Mouse (Mus musculus) spleen, postnatal 36 days (tissue): Measurements from ENCODE around the gene Def6.

Source experiments
- DNase-seq, 2 experiments: peaks; one replicate each; pipeline ENCODE4 v3.0.0; 2022; ENCODE audit warnings: low spot score in 2 of 2, mixed read lengths in 1 of 2

Def6 gene

DNA sequence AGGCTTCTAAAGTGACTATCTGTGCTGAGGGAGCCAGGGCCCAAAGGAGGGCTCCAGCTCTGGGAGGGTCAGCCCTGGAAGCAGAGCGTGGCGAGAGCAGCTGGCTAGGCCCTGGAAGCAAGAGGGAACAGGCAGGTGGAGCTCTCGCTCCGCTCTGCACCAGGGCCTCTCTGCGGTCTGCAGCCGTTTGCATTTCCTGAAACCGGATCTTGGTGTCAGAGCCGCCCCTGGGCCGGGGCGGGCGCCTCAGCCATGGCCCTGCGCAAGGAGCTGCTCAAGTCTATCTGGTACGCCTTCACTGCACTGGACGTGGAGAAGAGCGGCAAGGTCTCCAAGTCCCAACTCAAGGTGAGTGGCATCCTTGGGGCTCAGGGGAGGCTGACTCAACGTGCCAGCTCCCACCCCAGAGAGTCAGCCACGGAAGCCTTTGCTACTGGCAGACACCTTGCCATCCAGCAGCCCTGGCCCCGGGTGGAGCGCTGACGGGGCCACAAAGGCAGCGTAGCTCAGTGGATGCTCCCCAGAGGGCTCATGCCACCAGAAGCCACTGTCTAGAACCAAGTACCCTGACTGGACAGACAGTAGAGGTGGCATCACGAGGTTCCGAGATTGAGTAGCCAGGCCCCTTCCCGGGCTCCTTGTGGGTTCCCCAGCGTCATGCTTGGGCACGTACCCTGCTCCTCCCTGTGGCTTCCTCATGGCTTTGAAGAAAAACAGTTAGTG is at the start of gene Def6:
Gene Def6, plus strand, starts transcription at position 188 of the 723 bp plus-strand sequence.
- peak; percentile 85 for DNase-seq

DNA sequence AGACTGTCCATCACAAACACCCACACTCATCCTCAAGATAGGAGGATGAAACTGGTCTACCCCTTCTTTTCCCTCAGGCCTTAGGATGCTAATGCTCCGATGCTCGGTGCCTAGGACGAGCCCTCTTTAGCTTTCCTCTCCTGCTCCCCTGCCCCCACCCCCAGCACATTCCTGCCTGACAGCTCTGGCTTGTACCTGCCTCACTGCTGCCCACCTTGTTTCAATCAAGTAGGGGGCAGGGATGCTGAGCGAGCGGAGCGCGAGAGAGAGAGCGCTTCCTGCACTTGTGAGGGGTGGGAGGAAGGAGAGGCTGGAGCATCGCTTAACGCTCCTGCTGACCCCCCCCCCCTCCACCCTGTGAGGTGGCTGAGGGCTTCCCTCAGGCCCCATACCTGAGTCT is 47.2 kb upstream of the Def6 start:
- DNase-seq = no peak

GRCm38 (mm10) chr17:28161310-28161881 is 46.2 kb upstream of the Def6 start:
- DNase-seq = no peak

GRCm38 (mm10) chr17:28163666-28164065 is 43.9 kb upstream of the Def6 start:
- peak; percentile 60 to 65 for DNase-seq

- DNase-seq = no peak
These were observed 36.9 kb upstream of the Def6 start for GRCm38 (mm10) chr17:28170460-28171305.

DNA sequence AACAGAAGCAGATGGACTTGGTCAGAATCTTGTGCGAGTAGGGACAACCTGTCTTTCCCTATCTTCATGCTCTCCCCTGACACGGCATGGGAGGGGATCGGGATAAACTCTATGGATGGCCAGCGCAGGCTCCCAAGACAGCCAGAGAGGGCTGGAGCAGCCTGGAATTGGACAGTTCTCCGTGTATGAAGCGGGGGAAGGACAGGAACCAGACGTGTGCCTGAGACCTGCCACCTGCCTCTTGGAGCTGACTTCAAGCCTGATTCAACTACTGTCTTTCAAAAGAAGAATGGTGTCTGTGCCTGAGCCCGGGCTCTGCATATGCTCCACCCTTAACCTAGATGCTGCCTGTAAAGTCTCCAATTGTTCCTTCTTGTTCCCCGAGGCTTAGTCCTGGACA is 34.9 kb upstream of the Def6 start:
- no peak for DNase-seq

- DNase-seq = peak; percentile 79 to 80
These were observed 30.6 kb upstream of the Def6 start, which contains the start of gene Zfp523 for GRCm38 (mm10) chr17:28176775-28177539. Gene Zfp523, plus strand, starts transcription at chr17:28177129.

- DNase-seq = peak in 1 of 2 experiments; percentile 16
These were observed 30.0 kb upstream of the Def6 start for GRCm38 (mm10) chr17:28177540-28178046.

DNA sequence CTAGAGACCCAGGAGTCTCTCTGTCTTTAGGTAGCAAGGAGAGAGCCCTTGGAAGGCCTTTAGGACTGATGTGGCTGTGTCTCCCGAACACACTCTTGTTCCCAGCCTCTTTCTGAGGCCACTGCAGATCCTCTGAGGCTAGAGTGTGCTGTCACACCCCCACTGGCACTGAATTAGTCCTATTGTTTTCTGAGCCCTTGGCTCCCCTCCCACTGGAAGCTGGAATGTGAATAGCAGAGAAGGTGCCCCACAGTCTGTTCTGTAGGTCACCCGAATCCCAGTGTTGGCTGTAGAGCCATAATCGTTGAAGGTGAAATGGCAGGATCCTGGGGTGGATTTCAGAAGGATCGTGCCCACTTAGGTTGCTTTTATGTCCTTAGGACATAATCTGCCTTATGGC is 27.2 kb upstream of the Def6 start:
- DNase-seq = no peak

DNA sequence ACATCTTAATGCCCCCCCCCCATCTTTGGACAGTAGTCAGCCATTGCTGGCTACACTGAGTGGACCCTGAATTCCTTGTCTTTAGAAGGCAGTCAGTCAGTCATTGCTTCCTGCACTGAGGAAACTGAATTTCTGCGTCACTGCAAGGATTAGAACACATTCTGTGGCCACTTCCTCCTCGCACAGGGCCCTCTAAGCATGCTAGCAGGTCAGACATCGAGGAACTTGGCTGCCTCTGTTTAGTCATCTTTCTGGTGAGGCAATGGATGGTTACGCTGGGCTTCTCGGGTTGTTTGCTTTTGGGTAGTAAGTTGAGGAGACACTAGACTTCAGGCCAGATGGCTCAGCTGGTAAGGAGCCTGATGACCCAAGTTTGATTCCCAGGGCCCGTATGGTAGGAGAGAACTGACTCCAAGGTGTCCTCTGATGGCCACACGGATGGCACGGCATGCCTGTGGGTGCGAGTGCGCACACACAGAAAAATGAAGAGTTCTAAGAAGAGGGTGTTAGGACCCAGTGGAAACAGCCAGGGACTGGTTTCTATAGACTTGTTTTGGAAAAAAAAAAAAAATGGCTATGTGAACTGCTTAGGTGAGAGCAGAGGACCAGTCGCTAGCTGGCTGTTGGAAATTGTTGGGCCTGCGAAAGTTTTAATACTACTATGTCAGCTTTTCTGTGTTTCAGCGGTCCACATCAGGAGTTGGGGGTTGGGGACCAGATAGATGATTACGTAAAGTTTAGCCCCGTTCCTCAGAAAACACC is 26.6 kb upstream of the Def6 start:
- peak in 1 of 2 experiments; percentile 24 for DNase-seq

DNA sequence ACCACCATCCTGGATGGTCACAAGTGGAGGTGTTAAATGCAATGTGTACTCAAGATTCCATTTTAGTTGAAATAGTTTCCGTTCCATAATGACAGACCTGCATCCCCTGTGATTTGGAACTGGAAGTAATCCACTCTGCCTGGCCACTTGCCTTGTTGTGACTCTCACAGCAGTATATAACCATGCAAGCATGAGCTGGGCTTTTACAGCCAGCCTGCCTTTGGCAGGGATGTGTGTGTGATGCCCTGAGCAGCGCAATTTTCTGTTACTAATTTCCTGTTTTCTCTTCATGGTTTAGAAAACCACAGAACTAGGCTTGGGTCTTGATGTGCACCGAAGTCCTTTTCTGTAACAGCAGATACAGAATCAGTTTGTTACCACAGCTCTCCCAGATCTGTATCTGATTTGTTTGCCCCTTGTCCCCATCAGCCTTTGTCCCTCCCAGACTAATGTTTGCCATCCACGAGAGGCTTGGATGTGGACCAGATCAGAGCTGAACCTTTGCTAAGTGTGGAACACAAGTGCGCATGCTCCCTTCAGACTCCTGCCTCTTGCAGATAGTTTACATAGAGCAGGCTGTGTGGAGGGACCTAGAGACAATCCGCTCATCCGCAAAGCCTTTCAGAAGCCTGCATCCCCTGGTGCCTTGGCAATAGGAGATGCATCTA is 22.5 kb upstream of the Def6 start:
- no peak for DNase-seq

- no peak for DNase-seq
These were observed 19.3 kb upstream of the Def6 start for GRCm38 (mm10) chr17:28188313-28188712.

GRCm38 (mm10) chr17:28192754-28193153 is 14.8 kb upstream of the Def6 start:
- no peak for DNase-seq

GRCm38 (mm10) chr17:28193559-28193958 is 14.0 kb upstream of the Def6 start:
- DNase-seq = no peak

DNA sequence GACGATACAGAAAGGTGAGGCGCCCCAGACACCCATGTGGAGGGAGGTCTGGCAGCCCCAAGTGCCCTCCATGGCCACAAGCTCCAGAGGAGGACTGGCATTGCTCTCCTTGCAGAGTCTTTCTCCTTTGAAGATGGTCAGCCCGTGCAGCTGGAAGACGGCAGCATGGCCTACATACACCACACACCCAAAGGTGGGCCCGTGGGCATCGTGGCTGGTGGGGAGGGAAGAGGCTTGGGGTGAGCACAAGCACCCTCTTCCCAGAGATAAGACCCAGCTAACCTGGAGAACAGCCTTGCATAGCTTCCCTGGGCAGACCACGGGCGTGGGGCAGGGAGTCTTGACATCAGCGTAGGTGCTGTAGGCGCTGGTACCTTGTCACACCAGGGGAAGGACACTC is 12.5 kb upstream of the Def6 start:
- no peak for DNase-seq

GRCm38 (mm10) chr17:28197646-28198045 is 9.9 kb upstream of the Def6 start:
- DNase-seq = no peak

- DNase-seq = no peak
These were observed 5.6 kb upstream of the Def6 start for GRCm38 (mm10) chr17:28201982-28202381.

DNA sequence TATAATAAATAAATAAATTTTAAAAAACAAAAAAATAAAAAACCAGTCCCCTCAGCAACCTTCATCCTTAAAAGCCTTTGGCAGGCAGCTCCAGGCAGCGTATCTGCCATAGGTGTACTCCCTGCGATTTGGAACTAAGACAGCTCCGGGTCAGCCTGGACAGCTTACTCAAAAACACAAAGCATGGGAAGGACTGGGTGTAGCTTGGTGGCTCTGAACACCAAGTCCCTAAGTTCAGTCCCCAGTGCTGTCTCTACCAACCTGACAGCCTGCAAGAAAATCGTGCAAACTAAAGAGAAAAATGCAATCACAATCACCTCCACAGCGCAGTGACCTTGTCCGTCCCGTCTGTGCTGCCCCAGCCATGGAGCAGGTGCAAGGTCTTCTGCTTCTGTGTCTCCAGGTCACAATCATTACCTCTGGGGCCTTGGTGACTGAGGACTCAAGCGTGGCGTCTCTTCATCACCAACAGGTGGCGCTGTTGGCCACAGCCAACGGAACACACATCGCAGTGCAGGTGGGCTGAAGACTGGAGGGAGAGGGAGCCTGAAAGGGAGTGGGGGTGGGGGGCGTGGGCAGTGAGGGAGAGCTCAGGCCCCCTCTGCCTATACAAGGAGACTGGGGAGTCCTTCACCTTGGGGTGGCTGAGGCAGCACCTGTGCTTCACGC is 3.4 kb upstream of the Def6 start:
- peak; percentile 53 to 55 for DNase-seq

DNA sequence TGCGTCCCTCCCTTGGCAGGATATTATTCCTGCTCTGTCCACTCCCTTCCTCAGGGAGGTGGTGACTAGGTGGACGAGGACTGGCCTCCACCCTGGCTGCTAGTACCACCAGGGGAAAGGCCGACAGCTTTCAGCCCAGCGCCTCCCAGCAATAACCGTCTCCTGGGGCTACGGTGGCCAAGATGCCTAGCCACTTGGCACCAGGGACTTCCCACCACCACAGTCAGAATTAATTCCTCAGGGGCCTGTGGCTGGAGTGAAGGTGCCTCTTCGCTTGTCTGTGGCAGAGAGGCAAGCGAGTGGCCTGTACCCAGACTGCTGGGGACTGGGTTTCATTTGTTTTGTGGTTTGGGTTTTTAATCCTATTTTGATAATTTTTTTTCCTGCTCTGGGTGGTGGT is 2.1 kb upstream of the Def6 start:
- DNase-seq = no peak

GRCm38 (mm10) chr17:28207092-28207491 is 486 bp upstream of the Def6 start:
- DNase-seq = no peak
